Mouse (Mus musculus) CH12.LX (cell line): Measurements from ENCODE around the gene Slco1c1. TPM values are rescaled to one million over a fixed set of nuclear protein-coding genes. Genes with fewer than 3 reads are reported as not detected.
"Not testable (repeated sequence)": the region's sequence is repeated elsewhere in the genome, so short reads cannot be mapped to it uniquely, and the experiment has no call there.

ENCODE experiments used
- DNase-seq: peaks from one replicate; pipeline ENCODE4 v3.0.0-alpha.2; 2013; ENCODE audit errors: extremely low read depth
- H3K27ac ChIP-seq: 2 replicates; pipeline ENCODE4 v1.5.1; 2012; ENCODE audit warnings: low read depth, mild to moderate bottlenecking, control low read depth, moderate library complexity; ENCODE audit not compliant: insufficient read depth
- H3K27me3 ChIP-seq: replicated peaks from 2 replicates; pipeline ENCODE3; 2012; ENCODE audit warnings: inconsistent platforms
- H3K36me3 ChIP-seq, 2 experiments: replicated peaks in 1 of 2; 2 replicates each; pipeline versions ENCODE3 to v1.6.1; 2012; ENCODE audit warnings: inconsistent platforms in 1 of 2, low read length in 1 of 2, mild to moderate bottlenecking in 1 of 2, mixed read lengths in 1 of 2, moderate library complexity in 1 of 2; ENCODE audit not compliant: control insufficient read depth in 1 of 2, insufficient read depth in 1 of 2
- H3K4me1 ChIP-seq, 2 experiments: 2 replicates each; pipeline ENCODE4 v1.6.1; 2012; ENCODE audit warnings: inconsistent platforms in 1 of 2, moderate library complexity in 1 of 2; ENCODE audit not compliant: insufficient read depth in 2 of 2, control insufficient read depth in 1 of 2
- H3K4me2 ChIP-seq: 2 replicates; pipeline ENCODE4 v1.6.1; 2012; ENCODE audit warnings: low read depth, mild to moderate bottlenecking, control low read depth; ENCODE audit not compliant: poor library complexity, insufficient read depth, severe bottlenecking
- H3K4me3 ChIP-seq, 3 experiments: fragments of 150-350 bp in 1 of 3; sonication (generic) in 1 of 3; replicated peaks in 1 of 3; 2 replicates each; pipeline versions ENCODE3 to v1.5.1; 2011 to 2012; ENCODE audit warnings: low read depth in 2 of 3, low read length in 2 of 3, mild to moderate bottlenecking in 2 of 3, moderate library complexity in 2 of 3, control low read depth in 1 of 3, improper control_type of control experiment in 1 of 3, inconsistent platforms in 1 of 3, mixed read lengths in 1 of 3; ENCODE audit not compliant: poor library complexity in 1 of 3
- H3K79me2 ChIP-seq: replicated peaks from 2 replicates; pipeline ENCODE4 v1.6.1; 2012; ENCODE audit warnings: mild to moderate bottlenecking, moderate library complexity; ENCODE audit not compliant: control insufficient read depth, poor library complexity, insufficient read depth, severe bottlenecking; ENCODE audit errors: extremely low read depth
- H3K9ac ChIP-seq: 2 replicates; pipeline ENCODE4 v1.6.1; 2012; ENCODE audit warnings: low read depth, mild to moderate bottlenecking, control low read depth, moderate library complexity; ENCODE audit not compliant: insufficient read depth
- H3K9me3 ChIP-seq: replicated peaks from 2 replicates; pipeline ENCODE3; 2012; ENCODE audit warnings: low read length, inconsistent platforms, mixed read lengths
- CHD1 ChIP-seq: IDR thresholded peaks from 2 replicates; pipeline ENCODE4 v1.6.1; 2012; ENCODE audit warnings: low read depth, low read length, improper control_type of control experiment, inconsistent platforms
- E2F4 ChIP-seq: IDR thresholded peaks from 2 replicates; pipeline ENCODE4 v1.6.1; 2011; ENCODE audit warnings: low read depth, low read length, improper control_type of control experiment; ENCODE audit not compliant: insufficient replicate concordance
- EP300 ChIP-seq: IDR thresholded peaks from 2 replicates; pipeline ENCODE4 v1.6.1; 2011; ENCODE audit warnings: low read length, improper control_type of control experiment
- ETS1 ChIP-seq: conservative IDR thresholded peaks from 2 replicates; pipeline ENCODE4 v1.6.1; 2012; ENCODE audit warnings: low read depth, mild to moderate bottlenecking, inconsistent platforms, low read length, improper control_type of control experiment, moderate library complexity
- IRF4 ChIP-seq: IDR thresholded peaks from 2 replicates; pipeline ENCODE4 v1.6.1; 2014; ENCODE audit warnings: low read depth, mild to moderate bottlenecking, inconsistent platforms, low read length, improper control_type of control experiment
- JUN ChIP-seq: IDR thresholded peaks from 2 replicates; pipeline ENCODE4 v1.6.1; 2011; ENCODE audit warnings: low read depth, mild to moderate bottlenecking, low read length, improper control_type of control experiment, moderate library complexity; ENCODE audit not compliant: insufficient read depth
- JUND ChIP-seq: conservative IDR thresholded peaks from 2 replicates; pipeline ENCODE4 v1.6.1; 2011; ENCODE audit warnings: low read depth, low read length, improper control_type of control experiment
- KAT2A ChIP-seq: IDR thresholded peaks from 2 replicates; pipeline ENCODE4 v1.6.1; 2012; ENCODE audit warnings: low read length, improper control_type of control experiment, inconsistent platforms; ENCODE audit not compliant: insufficient replicate concordance
- MAFK ChIP-seq: IDR thresholded peaks from 2 replicates; pipeline ENCODE4 v1.6.1; 2011; ENCODE audit warnings: low read length, improper control_type of control experiment; ENCODE audit not compliant: insufficient replicate concordance
- MAZ ChIP-seq: IDR thresholded peaks from 2 replicates; pipeline ENCODE4 v1.6.1; 2012; ENCODE audit warnings: low read depth, mild to moderate bottlenecking, inconsistent platforms, low read length, improper control_type of control experiment, moderate library complexity
- MXI1 ChIP-seq: IDR thresholded peaks from 2 replicates; pipeline ENCODE4 v1.6.1; 2011; ENCODE audit warnings: mild to moderate bottlenecking, low read depth, low read length, improper control_type of control experiment
- NELFE ChIP-seq: IDR thresholded peaks from 2 replicates; pipeline ENCODE4 v1.6.1; 2011; ENCODE audit warnings: low read depth, low read length, improper control_type of control experiment
- PAX5 ChIP-seq: IDR thresholded peaks from 2 replicates; pipeline ENCODE4 v1.6.1; 2012; ENCODE audit warnings: low read length, inconsistent platforms, mixed read lengths
- POLR2AphosphoS2 ChIP-seq: IDR thresholded peaks from 2 replicates; pipeline ENCODE4 v1.6.1; 2011; ENCODE audit warnings: low read depth, low read length, improper control_type of control experiment
- RAD21 ChIP-seq: IDR thresholded peaks from 2 replicates; pipeline ENCODE4 v1.6.1; 2011; ENCODE audit warnings: low read depth, mild to moderate bottlenecking, low read length, improper control_type of control experiment, moderate library complexity
- RCOR1 ChIP-seq: conservative IDR thresholded peaks from 2 replicates; pipeline ENCODE4 v1.6.1; 2012; ENCODE audit warnings: low read depth, mild to moderate bottlenecking, inconsistent platforms, low read length, improper control_type of control experiment
- SIN3A ChIP-seq: IDR thresholded peaks from 2 replicates; pipeline ENCODE4 v1.6.1; 2012; ENCODE audit warnings: low read length, improper control_type of control experiment, inconsistent platforms
- USF1 ChIP-seq: IDR thresholded peaks from 2 replicates; pipeline ENCODE4 v1.6.1; 2014; ENCODE audit warnings: low read depth, mild to moderate bottlenecking, inconsistent platforms, low read length, improper control_type of control experiment
- ZKSCAN1 ChIP-seq: IDR thresholded peaks from 2 replicates; pipeline ENCODE4 v1.6.1; 2012; ENCODE audit warnings: low read depth, inconsistent platforms, low read length, improper control_type of control experiment, borderline replicate concordance
- dilution Hi-C: fragments of 300-500 bp; cut with MboI; formaldehyde crosslinking; loops from 2 replicates; pipeline ENCODE4 v1.14.3; 2020; ENCODE audit warnings: low sequenced_read_pairs; ENCODE audit not compliant: extremely low pct_unique_long_range_greater_than_20kb, extremely low pct_ligation_motif_present
- in situ Hi-C: fragments of 300-500 bp; cut with MboI; formaldehyde crosslinking; loops from 3 replicates; pipeline ENCODE4 v1.14.3; 2019; ENCODE audit warnings: low sequenced_read_pairs, low pct_ligation_motif_present, low pct_unique_long_range_greater_than_20kb, mixed read lengths
- polyA plus RNA-seq: library from polyadenylated mRNA; unstranded; fragments of >175 nt; gene quantifications from 2 replicates; pipeline ENCODE4 v1.2.1, GENCODE M21; 2012; ENCODE audit warnings: low read depth; ENCODE audit not compliant: insufficient read length
- total RNA-seq, 2 experiments: library from RNA; depleted of rRNA; stranded (reverse); fragments of 300-350 nt in 1 of 2; fragments of >200 nt in 1 of 2; gene quantifications; 2 replicates each; pipeline ENCODE4 v1.2.3; 2012 to 2014

Gene Slco1c1
- total and polyA plus RNA-seq, 3 experiments: not detected

- H3K36me3 ChIP-seq: no peaks in the 10 kb centered on the region
- dilution Hi-C loops (no loop called here), in situ Hi-C loops (no loop called here)
- H3K4me3 ChIP-seq: no peak overlapping the region
- peaks cover 3% of the 10 kb centered on the region for H3K9me3 ChIP-seq
- no peaks in the 10 kb centered on the region for H3K27me3 ChIP-seq
- no peak overlapping the region for H3K27ac ChIP-seq
- no peak overlapping the region for H3K9ac ChIP-seq
- no peak overlapping the region for H3K4me2 ChIP-seq
- no peak for DNase-seq
- 0 out of 4 replicates have a peak, but pooled peaks cover 0 to 4% of the 10 kb centered on the region in 2 experiments for H3K4me1 ChIP-seq
- H3K79me2 ChIP-seq: no peaks in the 10 kb centered on the region
- TF ChIP-seq RCOR1: no peak
- no peak for TF ChIP-seq SIN3A
Observed at GRCm38 (mm10) chr6:141590002-141590401, 65.8 kb downstream of the Slco1c1 start.

- dilution Hi-C loops, H3K36me3 ChIP-seq, H3K4me2 ChIP-seq, H3K4me3 ChIP-seq, DNase-seq, H3K9me3 ChIP-seq, H3K79me2 ChIP-seq, H3K4me1 ChIP-seq, H3K27ac ChIP-seq, in situ Hi-C loops, H3K9ac ChIP-seq, H3K27me3 ChIP-seq: not testable (repeated sequence)
Observed at GRCm38 (mm10) chr6:141590598-141591200, 66.5 kb downstream of the Slco1c1 start.

GRCm38 (mm10) chr6:141596081-141596480, 71.9 kb downstream of the Slco1c1 start:
- no peak overlapping the region for H3K9ac ChIP-seq
- no peak overlapping the region for H3K4me3 ChIP-seq
- H3K27me3 ChIP-seq: no peaks in the 10 kb centered on the region
- dilution Hi-C loops: no loop called here
- no peaks in the 10 kb centered on the region for H3K4me1 ChIP-seq
- H3K4me2 ChIP-seq: no peak overlapping the region
- H3K36me3 ChIP-seq: no peaks in the 10 kb centered on the region
- in situ Hi-C loops: no loop called here
- no peaks in the 10 kb centered on the region for H3K79me2 ChIP-seq
- TF ChIP-seq JUND (no peak), PAX5 (no peak), MAFK (no peak), EP300 (no peak), POLR2AphosphoS2 (no peak), KAT2A (no peak), RAD21 (no peak), IRF4 (no peak), NELFE (no peak), E2F4 (no peak), USF1 (no peak), JUN (no peak), CHD1 (no peak), MXI1 (no peak), MAZ (no peak), ZKSCAN1 (no peak), ETS1 (no peak)
- DNase-seq: no peak
- H3K27ac ChIP-seq: no peak overlapping the region
- peaks cover 2% of the 10 kb centered on the region for H3K9me3 ChIP-seq
